Mouse (Mus musculus) hindbrain, postnatal 0 days (tissue): Measurements from ENCODE around the gene Dnhd1. TPM values are rescaled to one million over a fixed set of nuclear protein-coding genes. Genes with fewer than 3 reads are reported as not detected.
"Not testable (repeated sequence)": the region's sequence is repeated elsewhere in the genome, so short reads cannot be mapped to it uniquely, and the experiment has no call there.

Experiments used
- ATAC-seq: fragments of 200-750 bp; cut with Nextera tagmentation; 2 replicates; pipeline ENCODE4 v1.8.0; 2017; ENCODE audit warnings: mild to moderate bottlenecking, moderate TSS enrichment, moderate library complexity
- DNase-seq: peaks from one replicate; pipeline ENCODE4 v3.0.0-alpha.2; 2015; ENCODE audit warnings: low spot score
- H3K27ac ChIP-seq: fragments of 300-500 bp; sonication (generic); 2 replicates; pipeline ENCODE4 v1.5.1; 2014; ENCODE audit warnings: mild to moderate bottlenecking
- H3K27me3 ChIP-seq: fragments of 300-500 bp; sonication (generic); 2 replicates; pipeline ENCODE4 v1.6.1; 2014; ENCODE audit warnings: low read length, mixed read lengths; ENCODE audit not compliant: insufficient read depth
- H3K36me3 ChIP-seq: fragments of 300-500 bp; sonication (generic); 2 replicates; pipeline ENCODE4 v1.6.1; 2014; ENCODE audit warnings: low read length, mixed read lengths; ENCODE audit not compliant: insufficient read depth
- H3K4me1 ChIP-seq: fragments of 300-500 bp; sonication (generic); 2 replicates; pipeline ENCODE4 v1.6.1; 2014; ENCODE audit warnings: antibody characterized with exemption, low read length, mixed read lengths; ENCODE audit not compliant: insufficient read depth
- H3K4me2 ChIP-seq: fragments of 300-500 bp; sonication (generic); 2 replicates; pipeline ENCODE4 v1.6.1; 2014; ENCODE audit warnings: low read depth, mild to moderate bottlenecking, low read length, moderate library complexity, mixed read lengths
- H3K4me3 ChIP-seq: fragments of 300-500 bp; sonication (generic); 2 replicates; pipeline ENCODE4 v1.5.1; 2014; ENCODE audit warnings: low read length
- H3K9ac ChIP-seq: fragments of 300-500 bp; sonication (generic); replicated peaks from 2 replicates; pipeline ENCODE4 v1.6.1; 2014; ENCODE audit warnings: mild to moderate bottlenecking, low read length, moderate library complexity, mixed read lengths
- H3K9me3 ChIP-seq: fragments of 300-500 bp; sonication (generic); 2 replicates; pipeline ENCODE4 v1.6.1; 2016; ENCODE audit warnings: low read length, mixed read lengths
- CTCF ChIP-seq: IDR thresholded peaks from 2 replicates; pipeline ENCODE4 v1.5.1; 2016; ENCODE audit warnings: antibody characterized with exemption, control low read depth, low read depth
- WGBS: fragments of 180-500 bp; shearing (Covaris S2); extraction: QIAGEN DNeasy Blood & Tissue Kit; methylation state at CpG from one replicate; pipeline ENCODE4 v1.1.7; 2014; 5-methylcytosine and 5-hydroxymethylcytosine counted together
- polyA plus RNA-seq: library from polyadenylated mRNA; unstranded; fragments of >200 nt; fragmentation: Nextera tagmentation; extraction: Ambion mirVana; gene quantifications from 2 replicates; pipeline ENCODE4 v1.2.1, GENCODE M21; 2015
- total RNA-seq: library from RNA; depleted of rRNA; stranded (reverse); fragments of >200 nt; gene quantifications from 2 replicates; pipeline ENCODE4 v1.2.3, GENCODE M21; 2014

The Dnhd1 gene
- total and polyA plus RNA-seq, 2 experiments from 2014 or later: 1.0 to 5.4 TPM

- no peak; the same call in 1 of the 2 replicates for TF ChIP-seq CTCF
- DNase-seq (peak; percentile 23), ATAC-seq (0 out of 2 replicates have a peak, but pooled peaks have one; percentile 31)
- 26% methylated on average over 6 of the region's 6 CpGs for WGBS
- H3K4me3 ChIP-seq: no peak overlapping the region
- peaks cover 19% of the 10 kb centered on the region; the same call in 1 of the 2 replicates for H3K36me3 ChIP-seq
- H3K4me2 ChIP-seq: no peak overlapping the region
- H3K9ac ChIP-seq: no peak overlapping the region
- no peaks in the 10 kb centered on the region for H3K9me3 ChIP-seq
- H3K27ac ChIP-seq: peak overlapping the region; percentile 49; the same call in 1 of the 2 replicates
- H3K4me1 ChIP-seq: no peaks in the 10 kb centered on the region
- H3K27me3 ChIP-seq: no peaks in the 10 kb centered on the region
Measured at GRCm38 (mm10) chr7:105728701-105729428, 78.2 kb downstream of the Dnhd1 start.

GRCm38 (mm10) chr7:105733836-105734235 lies 83.2 kb downstream of the Dnhd1 start:
- Histone ChIP-seq H3K4me1 (0 out of 2 replicates have a peak, but pooled peaks cover 5% of the 10 kb centered on the region), H3K9ac (no peak overlapping the region), H3K27me3 (no peaks in the 10 kb centered on the region), H3K4me2 (no peak overlapping the region), H3K9me3 (no peaks in the 10 kb centered on the region), H3K36me3 (peaks cover 24% of the 10 kb centered on the region; the same call in 1 of the 2 replicates), H3K27ac (no peak overlapping the region), H3K4me3 (no peak overlapping the region)
- DNase-seq (no peak), ATAC-seq (no peak)
- 95% methylated on average over 11 of the region's 11 CpGs for WGBS
- TF ChIP-seq CTCF: no peak

- WGBS: 85% methylated on average over 8 of the region's 8 CpGs
- Histone ChIP-seq H3K27me3 (no peaks in the 10 kb centered on the region), H3K9me3 (no peaks in the 10 kb centered on the region), H3K4me3 (no peak overlapping the region), H3K4me2 (no peak overlapping the region), H3K9ac (no peak overlapping the region), H3K27ac (no peak overlapping the region), H3K36me3 (peaks cover 24% of the 10 kb centered on the region; the same call in 1 of the 2 replicates), H3K4me1 (0 out of 2 replicates have a peak, but pooled peaks cover 5% of the 10 kb centered on the region)
- no peak for ATAC-seq
- DNase-seq: no peak
- no peak for TF ChIP-seq CTCF
Measured at GRCm38 (mm10) chr7:105734826-105735225, 84.2 kb downstream of the Dnhd1 start.

GRCm38 (mm10) chr7:105735464-105735863 lies 84.8 kb downstream of the Dnhd1 start:
- not testable (repeated sequence) for ATAC-seq, H3K27me3 ChIP-seq, H3K4me1 ChIP-seq, DNase-seq, H3K9me3 ChIP-seq, H3K27ac ChIP-seq
- Histone ChIP-seq H3K9ac (peak overlapping the region; percentile 77; the same call in 1 of the 2 replicates), H3K4me2 (peak overlapping the region; percentile 95), H3K4me3 (peak overlapping the region; percentile 57), H3K36me3 (peaks cover 26% of the 10 kb centered on the region; the same call in 1 of the 2 replicates)
- WGBS: 57% methylated on average over 4 of the region's 4 CpGs

- ATAC-seq (peak; percentile 97), DNase-seq (peak; percentile 94)
- H3K27me3 ChIP-seq: no peaks in the 10 kb centered on the region
- H3K9me3 ChIP-seq: no peaks in the 10 kb centered on the region
- H3K4me1 ChIP-seq: 0 out of 2 replicates have a peak, but pooled peaks cover 5% of the 10 kb centered on the region
- peaks cover 31% of the 10 kb centered on the region for H3K36me3 ChIP-seq
- H3K4me3 ChIP-seq: peak within 1 kb of the TSS; percentile 57
- H3K4me2 ChIP-seq: peak within 1 kb of the TSS; percentile 95
- H3K9ac ChIP-seq: peak within 1 kb of the TSS; percentile 77
- peak within 1 kb of the TSS; percentile 82 for H3K27ac ChIP-seq
- under 1% methylated on average over 51 of the region's 62 CpGs for WGBS
- TF ChIP-seq CTCF: no peak
Measured at GRCm38 (mm10) chr7:105736264-105736901, 85.8 kb downstream of the Dnhd1 start, which contains the start of gene Ilk. Ilk (plus strand) TSS chr7:105736592.

GRCm38 (mm10) chr7:105736911-105737521 lies 86.4 kb downstream of the Dnhd1 start, which contains the start of gene Rrp8:
Rrp8 (minus strand) TSS chr7:105737385.
- Histone ChIP-seq H3K27me3 (no peaks in the 10 kb centered on the region), H3K4me1 (0 out of 2 replicates have a peak, but pooled peaks cover 5% of the 10 kb centered on the region), H3K27ac (peak within 1 kb of the TSS; percentile 82), H3K9ac (peak within 1 kb of the TSS; percentile 77), H3K4me3 (peak within 1 kb of the TSS; percentile 57), H3K4me2 (peak within 1 kb of the TSS; percentile 95), H3K36me3 (peaks cover 37% of the 10 kb centered on the region), H3K9me3 (no peaks in the 10 kb centered on the region)
- DNase-seq: peak; percentile 31
- WGBS: under 1% methylated on average over 30 of the region's 30 CpGs
- ATAC-seq: peak; percentile 6; the same call in 1 of the 2 replicates
- TF ChIP-seq CTCF: no peak
